Mouse (Mus musculus): ENCODE data around the gene Tifab.

DNA sequence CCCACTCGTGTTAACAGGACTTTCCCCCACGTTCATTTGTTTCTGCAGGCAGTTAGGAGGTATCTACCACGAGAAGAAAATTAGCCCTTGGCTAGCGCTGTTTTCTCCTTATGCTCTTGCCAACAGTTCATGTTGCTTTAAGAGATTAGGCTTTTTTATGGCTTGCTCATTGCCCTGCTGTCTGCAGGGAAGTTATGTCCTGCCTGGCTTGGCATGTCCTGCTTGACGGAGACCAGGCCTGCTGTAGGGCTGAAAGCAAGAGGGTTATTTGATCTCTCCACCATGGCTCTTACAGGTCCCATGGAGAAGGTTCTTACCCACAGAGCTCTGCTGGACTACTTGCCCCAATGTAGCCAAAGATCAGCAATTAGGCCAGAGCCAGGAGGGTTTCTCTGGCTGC is 23.6 kb downstream of the Tifab start:
- TF ChIP-seq GATA1 (IDR thresholded peaks at IDR 0.05; ENCODE audit: borderline replicate concordance, low read length) (no peak), FLI1 (IDR thresholded peaks at IDR 0.05; ENCODE audit: low read length) (no peak)

Measured in megakaryocyte, embryonic 14.5 days (primary cell).